Mouse (Mus musculus): ENCODE data around the gene Hus1b. TPM values are rescaled to one million over a fixed set of nuclear protein-coding genes. Genes with fewer than 3 reads are reported as not detected.
A peak's percentile ranks its signal among the peaks of the same experiment; 100 is the strongest.

Hus1b gene
- total RNA-seq (2021), result under 1 TPM in 1 of 2 experiments, not detected in 1; 0.58 TPM
- long read RNA-seq, experiment 1, result 0 reads
- long read RNA-seq, experiment 2, result 0 reads

DNA sequence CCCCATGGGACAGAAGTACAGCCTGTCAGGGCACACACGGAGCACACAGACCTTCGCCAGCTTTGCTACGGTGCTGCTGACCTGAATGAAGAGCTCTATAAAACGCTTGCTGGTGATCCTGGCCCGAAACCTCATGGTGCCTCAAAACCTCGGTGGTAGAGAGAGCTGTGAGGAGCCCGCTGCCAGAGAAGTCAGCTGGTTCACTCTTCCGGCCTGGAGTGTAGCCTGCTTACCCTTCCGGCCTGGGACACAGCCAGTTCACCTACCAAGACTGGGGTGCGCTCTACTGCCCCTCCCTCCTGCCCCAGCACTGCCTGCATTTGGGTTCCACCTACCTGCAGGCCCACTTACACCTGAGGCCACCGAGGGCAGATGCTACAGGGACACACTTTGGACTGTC, at the start of gene Hus1b:
Gene Hus1b (minus strand): TSS at position 220 of the 400 bp plus-strand sequence.
- DNase-seq, result no peak

DNA sequence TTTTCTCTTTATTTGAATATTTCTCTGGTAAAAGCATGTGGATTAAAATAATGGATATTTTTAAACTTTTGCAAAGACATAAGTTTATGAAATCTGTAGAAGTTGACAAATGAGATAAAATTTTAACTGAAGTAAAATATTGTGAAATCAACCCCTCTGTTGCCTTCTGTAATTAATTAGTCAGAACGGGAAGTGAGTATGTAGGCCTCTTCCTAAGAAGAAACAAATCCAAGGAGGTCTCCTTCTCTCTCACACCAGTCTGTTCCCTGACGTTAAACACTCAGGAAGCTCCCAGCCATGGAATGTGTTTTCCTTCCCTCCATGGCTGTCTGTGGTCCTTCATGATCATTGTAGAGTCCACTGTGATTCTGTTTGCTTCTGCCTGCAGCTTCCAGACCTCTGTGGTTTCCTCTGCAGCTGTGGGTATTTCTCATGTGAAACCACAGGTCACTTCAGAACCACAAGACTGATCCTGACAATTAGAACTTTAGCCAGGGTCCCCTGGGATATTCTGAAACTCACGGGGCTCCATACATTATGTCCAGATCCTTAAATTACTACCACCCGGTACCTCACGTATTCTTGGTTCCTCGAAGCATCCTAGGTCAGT, 46.8 kb upstream of the Hus1b start:
- no peak for DNase-seq

DNA sequence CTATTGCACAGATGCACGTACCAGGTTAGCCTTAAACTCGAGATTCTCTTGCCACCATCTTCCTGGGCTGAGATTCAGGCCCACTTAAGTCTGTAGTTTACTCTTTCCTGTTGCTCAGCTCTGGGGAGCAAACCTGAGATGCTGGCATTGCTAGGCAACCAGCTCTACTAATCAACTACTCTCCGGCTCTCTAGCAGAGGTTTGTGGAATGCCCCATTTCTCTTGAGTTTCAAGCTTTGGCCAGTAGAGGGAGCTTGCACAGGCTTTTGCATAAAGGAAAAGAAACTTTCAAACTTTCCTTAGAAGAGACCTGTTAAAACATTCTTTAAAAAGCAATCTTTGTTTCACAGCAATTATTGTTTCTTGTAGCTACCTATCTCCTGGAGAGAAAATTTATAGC, 46.3 kb upstream of the Hus1b start:
- DNase-seq, result peak; percentile 64

DNA sequence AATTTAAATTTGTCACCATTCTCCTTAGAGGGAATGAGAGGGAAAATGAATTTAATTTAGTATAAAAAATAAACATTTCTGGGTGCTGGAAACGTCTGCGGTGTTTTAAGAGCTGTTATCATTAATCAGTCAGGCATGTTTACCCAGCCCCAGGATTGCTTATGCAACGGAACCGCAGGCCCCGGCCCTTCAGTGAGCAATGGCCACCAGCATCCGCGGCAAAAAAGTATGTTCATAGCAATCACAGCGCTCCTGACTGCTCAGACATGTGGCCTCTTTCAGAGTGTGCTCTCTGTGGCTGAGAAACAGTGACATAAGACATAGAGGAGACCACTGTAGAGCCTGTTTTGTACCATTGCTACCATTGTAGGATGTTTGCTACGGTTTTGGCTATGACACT, 42.7 kb upstream of the Hus1b start:
- no peak for DNase-seq

DNA sequence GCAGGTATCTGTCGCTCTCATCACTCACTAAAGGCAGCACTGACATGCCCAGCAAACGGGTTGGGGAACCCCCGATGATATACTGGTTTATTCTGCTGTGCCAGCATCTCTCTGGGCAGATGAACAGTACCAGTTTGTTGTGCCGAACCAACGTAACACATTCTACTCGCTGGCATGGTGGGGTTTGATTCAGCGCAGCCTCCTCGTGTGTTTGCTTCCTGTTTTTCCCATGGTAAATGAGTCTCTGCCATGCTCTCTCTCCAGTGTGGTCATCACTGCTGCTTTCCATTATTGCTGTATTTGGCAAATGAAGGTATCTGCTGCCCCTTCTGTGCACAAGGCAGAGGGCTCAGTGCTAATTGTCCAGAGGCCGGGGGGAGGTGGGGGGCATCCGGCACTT, 42.2 kb upstream of the Hus1b start:
- DNase-seq, result no peak

DNA sequence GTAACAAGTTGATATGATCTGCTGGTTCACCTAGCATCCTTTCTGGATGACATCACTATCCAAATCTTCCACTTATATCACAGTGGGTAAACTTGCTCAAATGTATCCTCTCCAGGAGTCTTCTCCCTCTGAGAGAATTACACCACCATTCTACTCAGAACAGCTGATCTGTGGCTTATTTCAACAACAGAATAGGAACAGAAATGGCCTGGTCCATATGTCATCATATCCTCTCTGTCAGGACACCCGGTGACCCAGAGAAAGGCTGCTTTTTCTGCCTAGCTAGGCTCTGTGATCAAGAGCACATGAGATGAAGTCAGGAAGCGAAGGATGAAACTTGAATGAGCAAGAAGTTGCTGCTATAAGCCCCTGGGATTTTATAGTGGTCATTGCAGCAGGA, 40.1 kb upstream of the Hus1b start:
- DNase-seq, result no peak

DNA sequence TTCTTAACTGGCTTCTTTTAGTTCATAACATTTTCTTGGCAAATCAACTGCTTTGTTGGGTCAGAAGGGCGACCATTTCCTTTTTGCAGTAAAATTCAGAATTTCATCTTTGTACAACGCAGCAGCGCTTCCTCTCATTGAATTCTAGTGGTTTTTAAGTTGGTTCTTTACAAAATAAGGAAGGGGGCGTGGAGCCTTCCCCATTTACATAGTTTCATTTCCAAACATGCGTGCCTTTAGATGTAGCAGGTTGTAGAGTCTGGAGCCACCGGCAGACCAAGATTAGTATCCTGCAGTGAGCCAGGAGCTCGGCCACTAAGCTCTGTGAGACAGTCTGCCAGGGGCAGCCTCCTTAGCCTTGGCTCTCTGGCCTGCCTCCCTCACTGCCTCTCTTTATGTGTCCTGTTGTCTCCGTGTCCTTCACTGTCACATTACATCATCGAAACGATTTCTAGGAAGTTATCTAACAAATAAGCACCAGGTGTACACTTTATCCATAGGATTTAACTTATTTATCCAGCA, 39.4 kb upstream of the Hus1b start:
- no peak for DNase-seq

DNA sequence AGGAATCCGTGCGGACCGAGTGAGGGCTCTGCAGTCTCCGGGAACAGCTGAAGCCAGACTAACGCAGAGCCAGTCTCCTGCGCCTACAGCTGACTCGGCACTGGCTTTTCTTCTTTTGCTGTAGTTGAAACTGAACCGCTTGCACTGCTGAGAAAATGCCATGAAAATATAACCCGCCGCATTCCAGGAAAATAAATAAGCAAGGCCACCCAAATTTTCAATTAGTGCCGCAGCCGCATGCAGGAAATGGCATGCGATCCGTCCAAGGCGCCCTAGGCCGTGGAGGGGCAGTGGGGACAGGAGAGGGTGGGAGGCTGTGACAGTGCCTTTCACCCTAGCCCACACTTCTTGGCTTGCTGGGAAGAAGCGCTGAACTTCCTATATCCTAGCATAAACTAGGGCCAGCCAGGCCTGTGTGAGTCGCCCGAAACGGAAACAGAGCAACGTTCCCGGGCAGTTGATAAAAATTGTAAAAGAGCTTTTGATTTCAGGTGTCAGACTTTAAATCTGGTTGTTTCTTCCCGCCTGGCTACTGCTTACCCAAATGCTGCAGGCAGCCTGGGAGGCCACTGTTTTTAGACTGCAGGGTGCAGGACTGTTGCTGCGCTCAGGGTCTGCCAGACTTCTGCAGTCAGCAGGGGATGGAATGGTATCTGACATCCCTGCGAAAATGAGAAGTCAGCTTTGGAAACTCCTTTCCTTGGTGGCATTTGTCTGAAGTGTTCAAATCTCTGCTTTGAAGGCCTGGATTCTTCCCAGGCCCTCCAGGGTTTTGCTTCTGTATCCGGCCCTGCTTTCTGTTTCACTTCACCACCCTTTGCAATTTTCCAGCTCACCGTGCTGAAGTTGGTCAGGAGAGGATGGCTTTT, 38.3 kb upstream of the Hus1b start:
- DNase-seq, result peak; percentile 58

DNA sequence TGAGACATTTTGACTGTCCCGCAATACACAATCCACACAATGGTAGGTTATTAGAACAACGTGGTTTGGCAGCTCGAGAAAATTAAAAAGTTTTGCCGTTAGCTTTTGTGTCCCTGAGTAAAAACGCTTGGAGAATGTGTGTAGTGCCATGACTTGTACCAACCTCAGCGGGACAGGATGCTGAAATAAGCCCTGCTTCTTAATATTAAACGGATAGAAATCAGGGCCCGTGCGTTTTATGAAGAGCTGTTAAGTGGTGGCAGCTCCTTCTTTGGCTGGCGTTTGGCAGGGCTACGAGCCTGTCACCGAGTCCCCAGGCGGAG, 37.7 kb upstream of the Hus1b start:
- DNase-seq, result no peak

DNA sequence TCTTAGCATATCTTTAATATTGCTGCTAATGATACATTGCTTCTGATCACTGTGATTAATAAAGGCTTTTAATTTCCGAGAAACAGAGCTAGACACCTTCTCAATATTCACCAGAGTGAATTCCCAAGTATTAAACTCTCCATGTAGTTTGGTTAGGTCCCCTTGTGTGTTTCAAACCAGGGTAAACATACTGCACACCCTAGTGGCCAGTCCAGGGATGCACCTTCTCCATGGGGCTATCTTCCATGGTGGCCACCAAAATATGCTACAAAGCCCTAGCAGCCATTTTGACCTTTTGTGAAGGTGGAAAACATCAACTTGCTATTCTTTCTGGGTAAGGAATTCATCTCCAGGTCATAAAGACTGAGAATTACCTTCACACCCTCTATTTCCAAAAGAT, 34.1 kb upstream of the Hus1b start:
- DNase-seq, result peak; percentile 66

DNA sequence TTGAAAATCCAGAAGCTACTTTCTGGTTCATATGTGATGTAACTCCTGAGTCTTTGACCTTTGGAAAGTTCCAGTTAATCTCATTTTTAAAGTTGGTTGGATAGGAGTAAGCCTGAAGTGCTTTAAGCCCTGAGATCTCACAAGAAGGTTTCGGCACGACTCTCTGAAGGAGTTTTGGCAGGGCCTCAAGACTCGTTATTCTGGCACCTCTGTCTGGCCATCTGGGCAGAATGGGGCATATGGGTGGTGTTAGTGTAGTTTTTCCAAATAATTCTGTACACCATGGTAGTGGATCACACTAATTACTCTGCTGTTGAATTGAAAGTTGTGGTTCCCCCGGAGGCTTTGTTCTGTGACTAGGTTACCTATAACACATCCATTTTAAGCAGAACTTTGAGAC, 30.7 kb upstream of the Hus1b start:
- no peak for DNase-seq

DNA sequence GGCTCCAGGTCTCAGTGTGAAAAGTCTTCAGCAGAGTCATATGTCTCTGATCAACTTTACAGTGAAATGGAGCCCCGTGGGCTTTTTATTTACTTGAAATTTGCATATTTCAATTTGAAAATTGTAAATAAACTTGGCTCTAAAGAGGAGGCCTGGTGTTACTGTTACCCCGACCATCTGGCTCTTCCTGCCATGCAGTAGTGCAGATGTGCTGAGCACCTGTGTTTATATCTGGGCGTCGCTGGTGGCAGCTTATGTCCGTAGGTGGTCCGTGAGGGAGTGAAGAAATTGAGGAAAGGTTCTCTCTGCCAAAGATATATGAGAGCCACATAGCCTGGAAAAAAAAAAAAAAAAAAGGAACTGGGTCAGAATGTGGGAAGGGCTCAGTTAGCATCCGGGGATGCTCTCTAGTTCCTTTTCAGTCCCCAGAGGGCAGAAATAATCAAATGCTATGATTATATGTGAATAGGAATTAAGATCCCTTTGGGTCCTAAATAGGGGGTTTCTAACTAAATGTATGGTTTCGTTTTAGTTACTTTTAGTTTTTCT, 29.1 kb upstream of the Hus1b start:
- DNase-seq, result no peak

DNA sequence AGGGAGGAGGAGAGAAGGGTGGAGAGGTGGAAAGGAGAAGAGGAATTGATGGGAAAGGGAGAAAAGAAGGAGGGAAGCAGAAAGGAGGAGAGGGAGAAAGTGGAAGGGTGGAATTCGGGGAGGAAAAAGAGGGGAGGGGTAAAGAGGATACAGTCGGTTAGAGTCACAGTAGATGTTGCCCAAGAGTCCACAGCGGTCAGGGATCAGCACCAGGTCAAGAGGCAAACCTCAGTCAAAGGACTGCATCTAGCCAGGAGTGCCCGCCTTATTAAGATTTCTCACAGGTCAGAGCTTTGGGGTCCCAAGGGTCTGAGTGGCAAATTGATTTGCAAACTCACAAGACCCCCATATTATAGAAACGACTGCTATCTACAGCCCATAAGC, 26.7 kb upstream of the Hus1b start:
- peak; percentile 16 for DNase-seq

DNA sequence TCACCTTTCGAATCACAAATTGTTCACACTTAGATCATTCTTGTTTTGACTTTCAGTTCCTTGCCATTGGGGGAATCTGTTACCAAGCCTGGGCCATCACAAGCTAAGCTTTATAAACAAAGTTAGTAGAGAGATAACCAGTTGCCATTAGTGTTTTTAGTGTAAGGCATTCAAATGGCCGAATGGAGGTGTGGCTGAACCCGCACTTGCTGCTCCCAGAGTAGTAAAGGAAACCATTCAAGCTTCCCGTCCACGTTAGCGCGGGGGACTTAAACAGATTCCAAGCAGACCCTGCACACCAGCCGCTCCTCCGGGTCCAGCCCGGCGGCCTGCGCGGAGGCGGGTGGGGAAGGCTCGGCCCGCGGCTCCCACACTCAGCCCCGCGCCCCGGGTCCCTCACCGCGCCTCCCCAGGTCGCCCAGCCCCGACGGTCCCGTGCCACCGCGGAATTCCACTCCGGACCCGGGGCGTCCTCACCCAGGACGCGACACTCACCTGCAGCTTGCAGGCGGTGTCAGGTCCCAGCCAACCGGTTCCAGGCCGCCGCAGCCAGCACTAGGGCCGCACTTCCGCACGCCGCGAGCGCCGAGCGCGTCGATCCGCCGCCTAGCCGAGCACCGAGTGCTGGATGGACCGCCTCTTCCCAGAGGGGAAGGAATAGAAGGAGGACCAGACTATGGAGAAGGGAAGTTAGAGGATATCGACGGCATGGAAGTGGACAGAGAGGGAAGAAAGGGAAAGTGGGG, 26.1 kb upstream of the Hus1b start, which contains the start of the genes Exoc2 and Gm5447:
Gene Exoc2 (minus strand): TSS at position 593 of the 746 bp plus-strand sequence.
Gene Gm5447 (plus strand): TSS at position 704 of the 746 bp plus-strand sequence.
- DNase-seq, result peak; percentile 92

DNA sequence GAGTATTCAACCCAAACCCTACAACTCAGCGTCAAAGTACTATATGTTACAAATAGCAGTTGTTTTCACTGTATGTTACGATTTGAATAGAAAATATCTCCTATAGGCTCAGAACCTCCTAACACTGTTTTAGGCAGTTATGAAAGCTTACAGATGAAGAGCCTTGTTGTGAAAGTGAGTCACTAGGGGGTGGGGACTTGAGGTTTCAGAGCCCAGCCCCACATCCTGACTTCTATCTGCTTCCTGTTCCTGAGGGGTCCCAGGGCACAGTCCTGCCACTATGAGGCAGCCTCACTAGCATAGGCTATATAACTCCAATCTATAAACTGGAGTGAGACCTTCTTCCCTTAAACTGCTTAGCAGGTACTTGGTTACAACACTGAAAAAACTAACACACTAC, 24.5 kb upstream of the Hus1b start:
- DNase-seq, result no peak

DNA sequence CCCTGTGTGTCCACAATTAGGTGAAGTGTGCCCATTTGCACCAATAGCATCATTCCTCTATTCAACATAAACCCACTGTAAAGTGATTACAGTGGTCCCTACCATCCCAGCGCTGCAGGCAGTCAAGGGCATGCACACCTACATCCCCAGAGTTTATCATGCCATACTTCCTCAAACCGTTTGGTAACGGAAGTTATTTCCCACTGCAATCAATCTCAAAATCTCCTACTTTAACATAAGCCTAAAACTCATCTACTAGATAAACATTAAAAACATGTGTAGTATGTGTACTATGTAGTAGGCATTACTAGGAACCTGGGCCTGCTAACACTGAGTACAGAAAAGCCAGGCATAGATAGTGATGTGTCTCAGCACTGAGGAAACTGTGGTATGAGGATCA, 23.5 kb upstream of the Hus1b start:
- no peak for DNase-seq

DNA sequence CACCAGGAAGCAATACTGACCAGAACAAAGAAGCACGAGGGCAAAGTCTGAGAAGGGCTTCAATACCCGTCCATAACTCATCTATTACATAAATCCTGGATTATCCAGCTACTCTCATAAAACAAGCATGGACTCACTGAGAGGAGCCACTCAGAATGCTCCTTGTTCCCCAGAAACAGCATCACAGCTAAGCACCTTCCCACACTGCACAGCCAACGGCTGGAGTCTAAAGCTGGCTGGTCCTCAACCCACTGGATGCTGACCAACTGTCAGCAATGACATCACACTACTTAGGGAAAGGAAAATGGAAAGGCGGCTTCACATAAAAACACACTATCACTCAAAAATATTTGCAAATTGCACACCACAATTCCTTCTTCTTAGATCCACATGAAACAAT, 20.8 kb upstream of the Hus1b start:
- no peak for DNase-seq

DNA sequence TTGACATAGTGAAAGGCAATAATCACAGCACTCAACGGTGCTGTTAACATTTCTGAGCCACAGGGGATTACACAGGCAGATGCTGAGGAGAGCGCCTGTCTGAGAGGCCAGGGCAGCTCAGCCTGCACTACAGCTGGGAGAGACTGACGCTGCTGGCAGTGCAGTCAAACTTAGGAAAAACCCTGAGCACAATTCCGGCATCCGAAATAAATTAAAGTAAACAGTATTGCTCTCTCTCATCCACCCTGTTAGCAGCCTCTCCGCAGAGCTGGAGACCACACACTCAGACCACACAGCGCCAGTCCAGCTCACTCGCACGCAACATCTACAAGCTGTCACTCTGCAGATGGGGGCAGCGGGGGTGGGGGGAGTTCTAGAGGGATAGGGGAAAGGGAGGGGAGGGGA, 18.9 kb upstream of the Hus1b start:
- no peak for DNase-seq

DNA sequence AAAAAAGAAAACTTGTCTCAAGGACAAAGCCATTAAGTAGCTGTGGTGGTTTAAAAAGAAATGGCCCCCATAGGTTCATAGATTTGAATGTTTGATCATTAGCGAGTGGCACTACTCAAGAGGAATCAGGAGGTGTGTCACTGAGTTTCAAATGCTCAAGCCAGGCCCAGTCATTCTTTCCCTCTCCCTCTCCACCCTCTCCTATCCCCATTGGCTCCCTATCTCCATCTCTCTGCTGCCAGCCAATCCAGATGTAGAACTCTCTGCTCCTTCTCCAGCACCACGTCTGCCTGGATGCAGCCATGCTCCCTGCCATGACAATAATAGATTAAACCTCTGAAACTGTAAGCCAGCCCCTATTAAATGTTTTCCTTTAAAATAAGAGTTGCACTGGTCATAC, 14.4 kb upstream of the Hus1b start:
- no peak for DNase-seq

DNA sequence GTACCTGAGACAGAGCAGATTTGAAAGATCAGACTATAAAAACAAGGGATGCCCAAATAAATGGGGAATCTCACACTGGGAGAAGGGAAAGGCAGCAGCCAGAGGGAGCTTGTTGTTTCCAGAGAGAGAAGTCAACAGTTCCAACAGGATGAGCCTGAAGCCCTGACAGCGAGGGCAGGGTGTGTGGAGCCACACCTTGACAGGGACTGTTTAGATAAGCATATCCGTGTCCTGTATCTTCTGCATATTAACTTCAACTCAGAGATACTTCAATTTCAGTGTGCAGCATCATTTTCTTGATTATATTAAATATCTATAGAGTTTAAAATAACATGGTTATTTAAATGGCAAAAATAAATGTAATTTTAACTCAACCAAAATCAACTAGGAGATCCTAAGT, 13.2 kb upstream of the Hus1b start:
- no peak for DNase-seq

DNA sequence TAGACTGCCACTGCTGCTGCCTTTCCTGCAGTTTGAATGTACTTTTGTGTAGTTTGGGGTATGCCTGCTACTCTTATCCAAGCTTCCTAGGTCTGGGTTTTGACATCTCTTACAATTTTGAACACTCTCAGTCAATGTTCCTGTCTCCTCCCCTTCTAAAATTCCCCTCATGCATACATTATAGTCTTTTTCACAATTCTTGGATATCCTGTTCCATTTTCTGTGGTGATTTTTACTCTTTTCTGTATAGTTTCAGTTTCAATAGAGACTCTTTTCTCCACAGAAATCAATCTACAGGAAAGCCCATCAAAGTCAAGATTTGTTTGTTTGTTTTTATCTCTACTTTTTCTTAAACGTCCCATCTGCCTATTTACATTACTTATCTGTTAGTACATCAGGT, 6.0 kb upstream of the Hus1b start:
- no peak for DNase-seq

DNA sequence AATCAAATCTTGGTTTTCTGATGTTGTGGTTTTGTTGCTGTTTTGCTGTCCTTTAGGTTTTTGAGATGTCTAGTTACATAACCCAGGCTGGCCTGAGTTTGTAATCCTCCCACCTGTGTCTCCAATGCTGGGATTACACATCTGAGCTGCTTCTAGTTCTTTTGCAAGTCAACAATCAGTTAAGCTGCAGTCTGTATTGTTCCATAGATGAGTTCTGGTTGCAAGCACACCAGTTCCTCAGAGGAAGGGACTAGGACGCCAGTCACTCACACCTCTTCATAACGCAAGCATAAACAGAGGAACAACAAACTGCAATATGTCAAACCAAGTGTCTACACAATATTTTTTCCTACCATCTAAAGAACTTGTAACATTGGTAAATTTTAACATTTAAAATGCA, 4.5 kb upstream of the Hus1b start:
- no peak for DNase-seq

DNA sequence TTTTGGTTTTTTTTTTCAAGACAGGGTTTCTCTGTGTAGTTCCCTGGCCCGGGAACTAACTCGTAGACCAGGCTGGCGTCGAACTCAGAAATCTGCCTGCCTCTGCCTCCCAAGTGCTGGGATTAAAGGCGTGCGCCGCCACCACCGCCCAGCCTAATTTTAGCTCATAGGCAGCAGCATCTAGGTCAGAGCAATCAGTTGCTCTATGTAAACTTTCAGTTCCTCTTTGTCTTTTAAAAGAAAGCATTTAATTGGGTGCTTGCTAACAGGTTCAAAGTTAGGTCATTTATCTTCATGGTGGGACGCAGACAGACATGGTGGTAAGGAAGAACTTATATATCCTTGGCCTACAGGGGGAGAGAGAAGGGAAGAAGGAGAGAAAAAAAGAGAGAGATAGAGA, 1.6 kb upstream of the Hus1b start:
- no peak for DNase-seq
